Mouse (Mus musculus): ENCODE measurements at regions not wholly inside any gene's neighbourhood (a gene's known extent, or its start where the extent isn't known, plus 50 kb on each side); places are given as distances from the start of the nearest gene placed in this dataset.

DNA sequence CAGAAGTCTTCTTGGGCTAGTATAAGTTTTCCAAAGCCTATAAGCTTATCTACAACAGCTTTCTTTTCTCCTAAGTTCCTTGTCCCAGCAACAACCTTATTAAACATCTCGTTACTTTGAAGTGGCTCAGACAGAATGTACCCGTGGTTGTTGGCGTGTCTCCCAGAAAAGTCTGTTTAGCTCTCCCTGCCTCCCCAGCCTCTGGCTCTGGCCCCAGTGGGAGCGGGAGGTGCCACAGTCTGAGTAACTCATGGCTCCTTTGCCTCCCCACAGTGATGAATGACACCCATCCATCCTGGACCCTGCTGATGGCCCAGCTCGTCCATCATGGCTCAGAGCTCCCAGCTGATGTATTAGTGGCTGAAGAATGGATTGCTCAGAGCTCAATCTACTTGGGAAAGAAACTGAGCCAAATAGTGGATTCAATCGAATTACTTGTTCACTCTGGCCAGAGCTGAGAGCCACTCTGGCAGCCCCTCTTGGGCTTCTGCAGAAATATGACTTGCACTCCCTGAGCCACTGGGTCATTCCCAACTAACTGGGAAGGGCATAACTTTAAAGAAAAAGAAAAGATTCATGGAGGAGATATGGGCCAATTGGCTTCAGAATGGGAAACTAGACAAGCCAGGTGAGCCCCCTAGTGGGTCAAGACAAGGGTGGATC, 170.5 kb downstream of the Dhx35 start:
- no peak for TF ChIP-seq CTCF (IDR thresholded peaks at IDR 0.05; ENCODE audit: insufficient read depth, low read length)
- TF ChIP-seq POLR2A (IDR thresholded peaks at IDR 0.05; ENCODE audit: borderline replicate concordance, extremely low read depth, low read depth, low read length) = no peak
